Mouse (Mus musculus): ENCODE data around the gene Slc35d2.
"Not testable (repeated sequence)": the region's sequence is repeated elsewhere in the genome, so short reads cannot be mapped to it uniquely, and the experiment has no call there.

The Slc35d2 gene

GRCm38 (mm10) chr13:64052281-64052680 lies 76.9 kb downstream of the Slc35d2 start:
- not testable (repeated sequence) for DNase-seq (ENCODE audit: low spot score in 2 of 2)

DNA sequence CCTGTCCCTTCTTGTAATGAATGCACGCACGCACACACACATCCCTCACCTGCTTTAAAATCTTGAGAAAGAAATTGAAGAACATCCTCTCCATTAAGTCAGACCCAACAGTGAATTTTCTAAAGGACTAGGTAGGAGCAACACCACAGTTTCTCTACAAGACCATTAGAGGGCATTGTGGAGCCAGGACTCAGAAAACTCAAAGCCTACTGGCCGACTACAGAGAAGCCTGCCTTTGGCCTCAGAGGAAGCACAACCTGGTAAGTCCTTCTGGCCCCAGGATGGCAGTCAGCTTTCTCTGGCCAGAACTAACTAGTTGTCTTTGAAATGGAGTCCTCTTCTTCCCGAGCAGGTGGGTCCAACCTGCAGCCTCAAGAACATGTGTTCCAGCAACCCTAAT lies 78.3 kb downstream of the Slc35d2 start:
- DNase-seq (ENCODE audit: low spot score in 2 of 2) = no peak

DNA sequence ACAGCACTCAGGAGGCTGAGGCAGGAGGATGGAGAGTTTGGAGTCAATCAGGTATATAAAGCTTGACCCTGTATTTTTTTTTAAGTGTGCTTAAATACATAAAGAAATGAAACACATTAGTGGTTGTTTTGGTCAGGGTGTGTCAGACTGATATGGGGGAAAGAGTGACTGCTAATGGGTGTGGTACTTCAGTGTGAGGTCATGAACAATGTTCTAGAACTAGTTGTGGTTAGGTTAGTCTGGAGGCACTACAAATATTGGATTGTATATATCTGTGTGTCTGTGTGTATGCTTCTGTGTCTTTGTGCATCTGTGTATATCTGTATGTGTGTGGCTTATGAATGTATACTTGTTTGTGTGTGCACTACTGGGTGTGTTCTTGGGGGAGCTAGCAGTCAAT lies 79.6 kb downstream of the Slc35d2 start:
- DNase-seq (ENCODE audit: low spot score in 2 of 2) = no peak

GRCm38 (mm10) chr13:64048467-64048866 lies 80.7 kb downstream of the Slc35d2 start:
- DNase-seq (ENCODE audit: low spot score in 2 of 2) = no peak
